Mouse (Mus musculus) left cerebral cortex, adult 18-20 months (tissue): Measurements from ENCODE around the gene Dlk1. TPM values are rescaled to one million over a fixed set of nuclear protein-coding genes. Genes with fewer than 3 reads are reported as not detected.

Experiments used
- DNase-seq, 2 experiments: peaks; one replicate each; pipeline ENCODE4 v3.0.0; 2021 to 2022; ENCODE audit warnings: low spot score in 2 of 2, mixed read lengths in 1 of 2
- long read RNA-seq, 2 experiments: library from polyadenylated mRNA; stranded (forward); transcript quantifications; one replicate each; pipeline ENCODE4 v2.0.0; 2021
- total RNA-seq, 2 experiments: library from RNA; stranded (reverse); gene quantifications; 2 replicates each; pipeline ENCODE4 v1.2.3; 2021

Gene Dlk1
- 1 to 10 TPM; 4.7 to 7.5 TPM for total RNA-seq
- long read RNA-seq, experiment 1, partial matches to known transcripts, result 0 of 2 reads
- long read RNA-seq, experiment 1, other reads (novel, unspliced or antisense), result 2 of 2 reads
- long read RNA-seq, experiment 2, result 0 reads

DNA sequence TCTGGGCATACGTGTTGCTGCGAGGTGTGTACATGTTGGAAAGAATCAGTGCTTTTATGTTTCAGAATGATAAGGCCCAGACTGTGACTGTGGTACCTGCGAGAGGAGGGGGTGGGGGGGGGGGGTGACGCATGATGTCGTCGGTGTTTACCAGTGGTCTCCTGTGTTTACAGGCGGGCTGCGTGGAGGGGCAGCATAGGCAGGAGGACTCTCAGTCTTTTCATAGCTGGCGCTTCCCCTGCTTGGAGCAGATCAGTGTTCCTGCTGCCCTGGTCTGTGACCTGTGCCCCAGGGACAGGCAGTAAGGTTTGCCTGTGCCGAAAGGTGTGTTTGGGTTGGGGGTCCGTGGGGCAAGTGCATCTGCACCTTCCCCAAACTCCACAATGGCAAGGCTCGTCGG, at the start of gene Dlk1:
Gene Dlk1 (plus strand): TSS at position 232 of the 400 bp plus-strand sequence.
- DNase-seq, result no peak

DNA sequence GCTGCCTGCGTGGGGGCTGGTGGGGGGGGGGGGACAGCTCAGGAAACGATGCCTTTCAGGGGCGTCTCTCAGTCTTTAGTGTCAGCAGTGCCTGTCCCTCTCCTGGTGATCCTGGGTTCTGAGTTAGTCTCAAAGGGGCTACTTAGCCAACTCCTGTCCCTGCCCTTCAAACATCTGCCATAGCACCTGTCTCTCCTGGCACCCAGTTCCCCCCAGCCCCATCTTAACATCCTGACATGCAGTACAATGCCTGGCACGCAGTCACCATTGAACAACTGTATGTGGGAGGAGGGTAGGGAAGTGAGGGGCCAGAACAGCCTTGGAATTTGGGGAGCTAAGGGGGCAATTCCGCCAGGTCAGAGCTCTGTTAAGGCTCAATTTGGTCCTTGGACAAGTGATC, 49.7 kb upstream of the Dlk1 start:
- no peak for DNase-seq

DNA sequence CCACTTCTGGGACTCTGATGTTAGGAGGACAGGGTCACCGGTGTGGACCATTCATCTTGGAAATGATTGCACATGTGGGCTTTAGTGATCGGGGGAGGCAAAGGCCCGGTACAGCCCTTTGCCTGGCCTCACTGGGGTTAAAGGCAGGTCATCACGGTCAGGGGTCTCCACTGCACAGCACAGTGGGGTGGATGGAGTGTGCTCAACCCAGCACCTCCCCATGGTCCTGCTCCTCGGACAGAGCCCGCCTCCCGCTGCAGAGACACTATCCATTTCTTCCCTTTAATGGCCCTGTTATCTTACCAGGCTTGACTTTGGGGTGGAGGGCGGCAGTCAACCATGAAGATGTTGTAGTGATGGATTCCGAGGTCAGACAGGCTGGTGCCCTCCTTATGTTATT, 48.9 kb upstream of the Dlk1 start:
- DNase-seq, result no peak

DNA sequence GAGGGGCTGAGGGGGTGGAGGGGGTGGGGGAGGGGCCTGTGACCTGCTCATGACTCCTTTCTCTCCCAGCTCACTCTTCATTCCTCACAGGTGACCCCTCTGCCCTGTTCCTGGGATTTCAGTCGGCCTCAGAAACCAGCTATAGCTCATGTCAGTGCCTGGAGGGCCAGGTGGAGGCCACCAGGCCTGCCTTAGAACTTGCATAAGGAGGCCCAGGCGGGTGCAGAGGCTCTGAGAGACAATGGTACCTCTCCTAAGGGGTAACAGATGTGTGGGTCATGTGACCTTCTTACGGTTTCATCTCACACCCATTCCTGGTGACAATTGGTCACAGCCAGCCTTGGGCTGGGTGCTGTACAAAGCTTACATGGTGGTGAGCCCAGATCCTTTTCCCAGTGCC, 46.6 kb upstream of the Dlk1 start:
- DNase-seq, result no peak

GRCm38 (mm10) chr12:109410723-109411122, 41.9 kb upstream of the Dlk1 start:
- DNase-seq, result no peak

DNA sequence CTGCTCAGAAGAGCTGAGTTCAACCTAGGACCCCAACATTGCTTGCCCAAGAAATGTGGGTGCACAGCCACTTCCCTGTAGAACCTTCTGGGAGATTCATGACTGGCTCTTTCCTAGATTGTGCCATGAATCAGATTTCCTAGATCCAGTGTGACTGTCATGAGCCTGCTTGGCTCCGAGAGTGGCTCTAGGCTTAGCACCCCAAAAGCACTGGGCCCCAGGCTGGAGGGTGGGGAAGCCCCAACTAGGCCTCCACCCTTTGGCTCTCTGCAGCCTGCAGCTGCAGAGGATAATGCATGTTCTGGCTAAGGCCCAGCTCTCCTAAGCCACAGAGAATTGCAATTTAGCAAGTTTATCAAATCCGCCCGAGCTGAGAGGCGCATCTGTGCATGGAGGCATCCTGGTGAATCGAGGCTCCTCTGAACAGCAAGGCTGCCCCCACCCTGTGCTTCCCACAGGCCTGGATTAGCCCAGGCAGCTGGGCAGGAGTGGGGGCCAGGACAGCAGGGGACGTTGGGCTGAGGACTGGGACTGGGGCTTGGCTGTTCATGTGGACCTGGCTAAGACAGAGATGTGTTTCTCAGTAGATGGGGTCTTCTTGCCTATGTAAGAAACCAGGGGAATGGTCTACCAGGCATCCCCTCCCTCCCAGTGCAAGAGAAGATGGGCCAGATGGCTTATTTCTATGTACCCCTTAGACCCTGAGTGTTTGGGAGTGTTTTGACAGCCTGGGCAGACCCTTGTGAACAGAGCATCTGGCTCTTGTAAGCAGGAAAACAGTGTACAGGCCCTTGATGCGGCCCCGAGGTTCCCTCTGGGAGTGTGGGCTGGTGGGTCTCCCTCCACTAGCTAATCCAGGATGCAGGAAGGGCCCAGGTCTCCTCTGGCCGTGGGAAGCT, 41.2 kb upstream of the Dlk1 start:
- no peak for DNase-seq

- DNase-seq, result no peak
Observed at GRCm38 (mm10) chr12:109412071-109412440, 40.6 kb upstream of the Dlk1 start.

GRCm38 (mm10) chr12:109412675-109413074, 39.9 kb upstream of the Dlk1 start:
- DNase-seq, result no peak

DNA sequence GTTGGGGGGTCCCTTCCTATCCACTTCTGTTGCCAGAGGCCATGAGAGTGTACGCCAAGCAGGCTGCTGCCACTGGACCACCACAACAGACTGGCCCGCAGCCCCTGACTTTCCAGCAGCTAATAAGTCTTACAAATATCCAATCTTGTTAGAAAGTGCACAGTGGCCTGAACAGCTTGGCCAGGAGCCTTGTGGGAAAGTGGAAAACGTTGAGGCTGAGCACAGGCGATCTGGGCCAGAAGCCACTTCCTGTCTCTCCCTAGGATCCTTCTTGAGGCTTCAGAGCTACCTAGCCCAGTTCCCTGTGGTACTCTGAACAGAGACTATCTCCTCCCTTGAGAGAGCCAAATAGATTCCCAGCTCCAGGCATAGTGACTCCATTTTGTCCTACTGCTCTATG, 39.3 kb upstream of the Dlk1 start:
- no peak for DNase-seq

GRCm38 (mm10) chr12:109416681-109417080, 35.9 kb upstream of the Dlk1 start:
- DNase-seq, result no peak

DNA sequence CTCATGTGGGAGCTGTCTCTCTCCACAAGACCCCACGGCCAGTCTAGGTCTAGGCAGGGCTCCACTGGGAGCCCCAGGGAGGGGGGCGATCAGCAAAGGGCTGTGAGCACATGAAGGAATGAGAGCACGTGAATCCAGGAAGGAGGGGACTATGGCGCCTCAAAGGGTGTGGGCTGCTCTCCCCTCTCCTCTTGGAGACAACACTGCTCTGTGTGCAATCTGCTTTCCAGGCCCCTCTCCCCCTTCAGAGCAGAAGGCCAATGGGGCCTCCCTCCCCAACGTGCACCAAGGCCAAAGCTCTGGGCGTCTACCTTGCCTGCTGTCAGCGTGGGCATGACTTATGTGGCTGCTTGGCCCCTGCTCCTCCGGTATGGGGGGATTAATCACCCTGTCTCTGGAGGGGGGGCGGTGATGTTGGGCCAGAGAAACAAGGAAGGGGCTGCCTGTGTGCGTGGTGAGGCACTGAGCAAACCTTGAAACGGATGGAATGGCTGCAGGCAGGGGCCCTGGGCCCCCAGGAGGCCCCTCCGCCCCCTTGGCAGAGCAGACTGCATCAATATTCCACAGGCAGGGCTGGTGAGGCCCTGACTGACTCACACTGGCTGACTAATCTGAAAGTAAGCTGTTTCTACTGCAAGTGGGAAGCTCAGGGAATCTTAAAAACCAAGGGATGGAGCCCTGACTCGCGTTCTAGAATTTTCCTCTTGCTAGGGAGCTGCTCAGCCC, 35.0 kb upstream of the Dlk1 start:
- peak; percentile 31 to 40 for DNase-seq

GRCm38 (mm10) chr12:109420006-109420405, 32.6 kb upstream of the Dlk1 start:
- DNase-seq, result no peak

GRCm38 (mm10) chr12:109423163-109423562, 29.5 kb upstream of the Dlk1 start:
- no peak for DNase-seq

DNA sequence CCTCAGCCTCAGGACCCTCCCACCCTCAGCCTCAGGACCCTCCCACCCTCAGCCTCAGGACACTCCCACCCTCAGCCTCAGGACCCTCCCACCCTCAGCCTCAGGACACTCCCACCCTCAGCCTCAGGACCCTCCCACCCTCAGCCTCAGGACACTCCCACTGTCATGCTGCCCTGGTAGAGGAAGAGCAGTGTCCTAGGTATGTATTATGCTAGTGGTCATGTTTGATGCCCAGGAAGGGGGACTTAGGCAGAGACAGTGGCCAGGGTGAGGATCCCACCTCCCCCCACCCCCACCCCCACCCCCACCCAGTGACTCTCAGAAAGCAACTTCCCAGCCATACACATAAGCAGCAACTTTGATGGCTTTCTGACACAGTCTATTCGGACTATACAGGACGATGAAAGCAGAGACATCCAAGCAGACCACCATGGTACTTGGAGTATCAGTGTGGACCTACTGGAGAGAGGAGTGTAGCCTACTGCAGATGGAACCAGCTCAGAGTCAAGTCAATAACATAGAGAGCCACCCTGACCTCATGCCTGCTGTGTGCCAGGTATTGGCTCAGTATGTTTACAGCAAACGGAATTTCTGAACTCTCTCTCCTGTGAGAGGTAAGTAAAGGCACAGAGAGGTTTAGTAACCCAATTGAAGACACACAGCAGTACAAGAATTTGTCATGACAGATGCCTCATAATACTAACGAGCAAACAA, 28.8 kb upstream of the Dlk1 start:
- no peak for DNase-seq

GRCm38 (mm10) chr12:109424753-109425332, 27.8 kb upstream of the Dlk1 start:
- DNase-seq, result peak; percentile 39 to 42

DNA sequence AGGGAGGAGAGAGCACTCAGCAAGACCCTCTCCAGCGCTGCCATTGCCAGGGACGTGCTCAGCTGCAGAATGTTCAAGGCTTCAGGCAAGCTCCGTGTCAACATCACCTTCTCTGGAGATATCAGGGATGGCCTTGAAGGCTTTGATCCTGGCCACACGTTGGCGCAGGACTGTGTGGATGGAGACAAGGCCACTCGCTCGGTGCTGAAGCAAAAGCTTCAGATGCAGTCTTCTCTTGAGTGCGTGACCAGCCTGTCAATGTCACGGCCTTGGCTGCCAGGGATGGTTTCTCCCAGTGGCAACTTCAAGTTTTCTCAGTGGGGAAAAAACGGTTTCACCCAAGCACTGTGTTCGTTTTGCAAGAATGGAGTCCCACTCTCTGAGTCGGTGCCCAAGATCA, 26.6 kb upstream of the Dlk1 start:
- DNase-seq, result no peak

GRCm38 (mm10) chr12:109432475-109433130, 20.0 kb upstream of the Dlk1 start:
- DNase-seq, result no peak

- no peak for DNase-seq
Observed at GRCm38 (mm10) chr12:109436367-109436807, 16.2 kb upstream of the Dlk1 start.

GRCm38 (mm10) chr12:109436852-109437251, 15.8 kb upstream of the Dlk1 start:
- no peak for DNase-seq

- DNase-seq, result peak; percentile 80 to 83
Observed at GRCm38 (mm10) chr12:109437559-109438350, 14.9 kb upstream of the Dlk1 start.
